Mouse (Mus musculus) lung, postnatal 14 days (tissue): ENCODE data around the gene Sacm1l.

ENCODE experiments used
- DNase-seq: peaks from one replicate; pipeline ENCODE4 v3.0.0; 2021

Sacm1l gene

GRCm38 (mm10) chr9:123529392-123530157 lies at the start of gene Sacm1l:
TSS of gene Sacm1l (plus strand) at chr9:123529759.
- peak; percentile 99 for DNase-seq

GRCm38 (mm10) chr9:123479876-123480252 lies 49.7 kb upstream of the Sacm1l start:
- no peak for DNase-seq

- peak; percentile 35 for DNase-seq
Observed at GRCm38 (mm10) chr9:123480253-123480921, 49.2 kb upstream of the Sacm1l start.

- DNase-seq = no peak
Observed at GRCm38 (mm10) chr9:123481136-123481535, 48.4 kb upstream of the Sacm1l start.

- DNase-seq = no peak
Observed at GRCm38 (mm10) chr9:123483598-123483997, 46.0 kb upstream of the Sacm1l start.

GRCm38 (mm10) chr9:123484830-123485229 lies 44.7 kb upstream of the Sacm1l start:
- DNase-seq = no peak

- DNase-seq = no peak
Observed at GRCm38 (mm10) chr9:123485561-123485960, 44.0 kb upstream of the Sacm1l start.

GRCm38 (mm10) chr9:123486635-123487034 lies 42.9 kb upstream of the Sacm1l start:
- no peak for DNase-seq

- no peak for DNase-seq
Observed at GRCm38 (mm10) chr9:123489073-123489472, 40.5 kb upstream of the Sacm1l start.

GRCm38 (mm10) chr9:123489727-123490343 lies 39.7 kb upstream of the Sacm1l start:
- DNase-seq = no peak

- DNase-seq = peak; percentile 32
Observed at GRCm38 (mm10) chr9:123490930-123491329, 38.6 kb upstream of the Sacm1l start.

- peak; percentile 36 for DNase-seq
Observed at GRCm38 (mm10) chr9:123491917-123492585, 37.5 kb upstream of the Sacm1l start.

- DNase-seq = no peak
Observed at GRCm38 (mm10) chr9:123496665-123497064, 32.9 kb upstream of the Sacm1l start.

- no peak for DNase-seq
Observed at GRCm38 (mm10) chr9:123497906-123498305, 31.7 kb upstream of the Sacm1l start.

GRCm38 (mm10) chr9:123500480-123500879 lies 29.1 kb upstream of the Sacm1l start:
- no peak for DNase-seq

GRCm38 (mm10) chr9:123503171-123503834 lies 26.3 kb upstream of the Sacm1l start:
- DNase-seq = no peak

- peak; percentile 70 for DNase-seq
Observed at GRCm38 (mm10) chr9:123504325-123504724, 25.2 kb upstream of the Sacm1l start.

GRCm38 (mm10) chr9:123505598-123505997 lies 24.0 kb upstream of the Sacm1l start:
- no peak for DNase-seq

- no peak for DNase-seq
Observed at GRCm38 (mm10) chr9:123506270-123507146, 23.1 kb upstream of the Sacm1l start.

GRCm38 (mm10) chr9:123507380-123507779 lies 22.2 kb upstream of the Sacm1l start:
- no peak for DNase-seq

- DNase-seq = no peak
Observed at GRCm38 (mm10) chr9:123508986-123509385, 20.6 kb upstream of the Sacm1l start.
